Comparison of ENCODE assay signal across 8 mouse cellular contexts in the genomic region with DNA sequence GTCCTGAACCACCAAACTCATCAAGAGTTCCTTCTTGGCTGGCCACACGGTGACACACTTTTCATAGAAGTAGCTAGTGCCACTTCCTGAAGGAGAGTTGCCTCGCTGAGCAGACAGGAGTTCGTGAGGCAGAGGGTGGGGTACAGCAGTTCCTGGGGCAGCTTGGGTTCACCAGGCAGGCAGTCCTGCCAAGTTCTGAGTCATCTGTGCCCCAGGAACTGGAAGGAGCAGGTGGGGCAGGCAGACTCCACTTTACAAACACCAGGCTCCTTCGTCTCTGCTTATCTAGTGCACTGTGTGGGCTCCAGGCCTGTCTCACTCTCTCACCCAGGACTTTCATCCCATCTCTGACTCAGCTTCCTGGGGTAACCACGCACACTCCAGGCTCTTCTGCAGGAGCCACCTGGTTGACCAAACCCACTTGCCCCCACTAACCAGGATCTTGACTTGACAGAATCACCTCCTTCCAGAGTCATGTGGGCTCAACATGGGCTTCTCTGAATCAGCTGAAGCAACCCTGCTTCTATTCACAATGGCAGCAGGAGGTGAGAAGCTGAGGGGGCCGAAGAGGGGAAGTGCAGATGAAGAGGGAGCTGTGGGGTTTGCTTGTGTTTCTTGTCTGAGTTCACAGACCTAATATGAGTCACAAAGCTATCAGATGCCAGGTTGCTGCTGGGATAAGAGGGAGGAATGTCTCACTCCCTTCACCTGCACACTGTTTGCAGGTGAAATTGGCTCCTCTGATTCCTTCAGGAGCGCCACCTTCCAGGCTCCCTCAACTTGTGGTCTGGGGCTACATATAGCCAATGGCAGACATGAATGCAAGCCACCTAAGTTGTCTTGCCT. TPM values are rescaled to one million over a fixed set of nuclear protein-coding genes. Genes with fewer than 3 reads are reported as not detected.
DNase-seq lines count a peak whose midpoint lies in the region; ATAC-seq and TF ChIP-seq lines count a peak whose summit lies in the region.

No protein-coding gene starts in this region.

- TF ChIP-seq EP300 in lung, postnatal 0 days (IDR thresholded peaks at IDR 0.05): peak; percentile 88

- H3K4me3 ChIP-seq in lung, postnatal 0 days (ENCODE audit: low read depth, low read length): no peak overlapping the region
- no peak overlapping the region for H3K4me3 ChIP-seq in forebrain, postnatal 0 days (ENCODE audit: low read depth, low read length)

- 29% methylated on average over 7 of the region's 7 CpGs for WGBS in lung, postnatal 0 days
- 76% methylated on average over 7 of the region's 7 CpGs for WGBS in forebrain, postnatal 0 days

- H3K4me1 ChIP-seq in lung, postnatal 0 days (ENCODE audit: insufficient read depth, low read depth, low read length): no peaks in the 10 kb centered on the region; the same call in 1 of the 2 replicates
- no peaks in the 10 kb centered on the region for H3K4me1 ChIP-seq in forebrain, postnatal 0 days (ENCODE audit: insufficient read depth)

- H3K27me3 ChIP-seq in lung, postnatal 0 days (replicated peaks; ENCODE audit: insufficient read depth, low read length): no peaks in the 10 kb centered on the region
- H3K27me3 ChIP-seq in forebrain, postnatal 0 days (ENCODE audit: insufficient read depth, low read length): no peaks in the 10 kb centered on the region

- peak overlapping the region; percentile 77 for H3K27ac ChIP-seq in lung, postnatal 0 days (ENCODE audit: low read length)
- H3K27ac ChIP-seq in forebrain, postnatal 0 days (ENCODE audit: low read depth, low read length): no peak overlapping the region

- H3K9me3 ChIP-seq in lung, postnatal 0 days (ENCODE audit: low read length): no peaks in the 10 kb centered on the region
- no peaks in the 10 kb centered on the region for H3K9me3 ChIP-seq in forebrain, postnatal 0 days (ENCODE audit: low read length)

- H3K4me2 ChIP-seq in lung, postnatal 0 days (replicated peaks; ENCODE audit: low read depth, low read length): no peak overlapping the region
- H3K4me2 ChIP-seq in forebrain, postnatal 0 days (ENCODE audit: low read depth): no peak overlapping the region

- ATAC-seq in hematopoietic stem cell, adult 5-6 weeks (replicated peaks in 1 of 2; ENCODE audit: insufficient read depth in 1 of 2, low FRiP score in 2 of 2, low TSS enrichment in 1 of 2, low read depth in 1 of 2, poor library complexity in 2 of 2, severe bottlenecking in 2 of 2): peak; percentile 88 to 96
- peak; percentile 94 for ATAC-seq in lung, postnatal 0 days
- no peak for ATAC-seq in forebrain, postnatal 0 days

- no peak overlapping the region for H3K9ac ChIP-seq in lung, postnatal 0 days (replicated peaks; ENCODE audit: low read depth)
- no peak overlapping the region for H3K9ac ChIP-seq in forebrain, postnatal 0 days

- peak; percentile 83 for DNase-seq in 3134 (ENCODE audit: extremely low read depth, insufficient read length, low spot score)
- DNase-seq in Muller cell, postnatal 12 days (ENCODE audit: inconsistent ontology term): peak; percentile 52
- DNase-seq in lung, postnatal 0 days (ENCODE audit: low spot score): peak; percentile 93
- no peak for DNase-seq in cerebellum, adult 11 months
- DNase-seq in layer of hippocampus, postnatal 25 days (ENCODE audit: extremely low spot score in 1 of 2, low spot score in 1 of 2): no peak
- DNase-seq in forebrain, postnatal 0 days: no peak
- no peak for DNase-seq in spleen, postnatal 10 days (ENCODE audit: low spot score in 2 of 2)

- H3K36me3 ChIP-seq in lung, postnatal 0 days (ENCODE audit: insufficient read depth, low read length): no peaks in the 10 kb centered on the region
- no peaks in the 10 kb centered on the region for H3K36me3 ChIP-seq in forebrain, postnatal 0 days (ENCODE audit: insufficient read depth)

- peak; percentile 58 for TF ChIP-seq CTCF in lung, postnatal 0 days (IDR thresholded peaks at IDR 0.05)
- no peak for TF ChIP-seq CTCF in forebrain, postnatal 0 days (IDR thresholded peaks at IDR 0.05; ENCODE audit: low read depth)

RNA-seq across cellular contexts. Expression of a gene that starts 58.2 kb away (rescaled TPM):
- total RNA-seq in hematopoietic stem cell, adult 5-6 weeks (2017): 0.88 and 0.89 TPM in 2 replicates
- 26.7 and 30.1 TPM in 2 replicates for polyA plus RNA-seq in lung, postnatal 0 days (2015; fragmentation: Nextera tagmentation; extraction: Ambion mirVana)
- total RNA-seq in layer of hippocampus, postnatal 25 days (2021): 10 to 100 TPM; 30.5 to 34.1 TPM
- total RNA-seq in forebrain, postnatal 0 days (2014; rRNA removed): 50.9 and 53.5 TPM in 2 replicates
- polyA plus RNA-seq in forebrain, postnatal 0 days (2015; fragmentation: Nextera tagmentation; extraction: Ambion mirVana): 29.5 and 29.6 TPM in 2 replicates

Comparison
In these comparisons a context has a peak if more than half of its experiments do, and no peak if none do; other contexts are left out.
1. DNase-seq: peak in 3134 (single experiment), Muller cell, postnatal 12 days (single experiment) and lung, postnatal 0 days (single experiment); none in cerebellum, adult 11 months (single experiment), layer of hippocampus, postnatal 25 days (0 of 2), forebrain, postnatal 0 days (single experiment) and spleen, postnatal 10 days (0 of 2).
2. RNA of a gene that starts 58.2 kb away (total RNA-seq): 50.9 to 53.5 TPM in forebrain, postnatal 0 days and 30.5 to 34.1 TPM in layer of hippocampus, postnatal 25 days; 0.88 to 0.89 TPM in hematopoietic stem cell, adult 5-6 weeks; every median in the first group is over 10 times any median in the second.